Mouse (Mus musculus) heart, embryonic 14.5 days (tissue): ENCODE measurements around the gene Tspan15. TPM values are rescaled to one million over a fixed set of nuclear protein-coding genes. Genes with fewer than 3 reads are reported as not detected.

Experiments
- ATAC-seq: fragments of 200-750 bp; cut with Nextera tagmentation; 2 replicates; pipeline ENCODE4 v1.8.0; 2017; ENCODE audit warnings: low read depth, moderate TSS enrichment; ENCODE audit not compliant: insufficient number of reproducible peaks, insufficient read depth, low FRiP score
- H3K27ac ChIP-seq, 2 experiments: fragments of 200-500 bp in 1 of 2; fragments of 300-500 bp in 1 of 2; sonication (generic) in 1 of 2; replicated peaks in 1 of 2; 2 replicates each; pipeline ENCODE4 v1.5.1; 2012 to 2014; ENCODE audit warnings: low read depth in 2 of 2, low read length in 2 of 2, control low read depth in 1 of 2, mild to moderate bottlenecking in 1 of 2, mixed read lengths in 1 of 2; ENCODE audit not compliant: control insufficient read depth in 1 of 2, insufficient read depth in 1 of 2
- H3K27me3 ChIP-seq: fragments of 300-500 bp; sonication (generic); 2 replicates; pipeline ENCODE4 v1.6.1; 2014; ENCODE audit warnings: mild to moderate bottlenecking, low read length, control low read depth; ENCODE audit not compliant: control insufficient read depth, insufficient read depth
- H3K36me3 ChIP-seq: fragments of 300-500 bp; sonication (generic); 2 replicates; pipeline ENCODE4 v1.6.1; 2014; ENCODE audit warnings: mild to moderate bottlenecking, control low read depth, low read length, mixed read lengths; ENCODE audit not compliant: control insufficient read depth, insufficient read depth
- H3K4me1 ChIP-seq, 2 experiments: fragments of 200-500 bp in 1 of 2; fragments of 300-500 bp in 1 of 2; sonication (generic) in 1 of 2; 2 replicates each; pipeline ENCODE4 v1.6.1; 2012 to 2014; ENCODE audit warnings: low read length in 2 of 2, control low read depth in 1 of 2, mixed read lengths in 1 of 2; ENCODE audit not compliant: control insufficient read depth in 2 of 2, insufficient read depth in 2 of 2
- H3K4me2 ChIP-seq: fragments of 300-500 bp; sonication (generic); 2 replicates; pipeline ENCODE4 v1.6.1; 2014; ENCODE audit warnings: mild to moderate bottlenecking, low read length
- H3K4me3 ChIP-seq, 2 experiments: fragments of 200-500 bp in 1 of 2; fragments of 300-500 bp in 1 of 2; sonication (generic) in 1 of 2; 2 replicates each; pipeline ENCODE4 v1.5.1; 2012 to 2014; ENCODE audit warnings: low read length in 2 of 2, mild to moderate bottlenecking in 2 of 2, control low read depth in 1 of 2, low read depth in 1 of 2, moderate library complexity in 1 of 2; ENCODE audit not compliant: control insufficient read depth in 1 of 2, insufficient read depth in 1 of 2
- H3K9ac ChIP-seq: fragments of 300-500 bp; sonication (generic); 2 replicates; pipeline ENCODE4 v1.6.1; 2014; ENCODE audit warnings: mild to moderate bottlenecking, low read length
- H3K9me3 ChIP-seq: fragments of 300-500 bp; sonication (generic); 2 replicates; pipeline ENCODE4 v1.6.1; 2016; ENCODE audit warnings: low read length, control low read depth; ENCODE audit not compliant: control insufficient read depth
- WGBS: fragments of 180-500 bp; shearing (Covaris S2); extraction: QIAGEN DNeasy Blood & Tissue Kit; methylation state at CpG from one replicate; pipeline ENCODE4 v1.1.7; 2014; 5-methylcytosine and 5-hydroxymethylcytosine counted together
- polyA plus RNA-seq: library from polyadenylated mRNA; unstranded; fragments of >200 nt; fragmentation: Nextera tagmentation; extraction: Ambion mirVana; gene quantifications from 2 replicates; pipeline ENCODE4 v1.2.1, GENCODE M21; 2014

Tspan15 gene
- polyA plus RNA-seq, 1 experiment from 2014 or later: 5.1 TPM

DNA sequence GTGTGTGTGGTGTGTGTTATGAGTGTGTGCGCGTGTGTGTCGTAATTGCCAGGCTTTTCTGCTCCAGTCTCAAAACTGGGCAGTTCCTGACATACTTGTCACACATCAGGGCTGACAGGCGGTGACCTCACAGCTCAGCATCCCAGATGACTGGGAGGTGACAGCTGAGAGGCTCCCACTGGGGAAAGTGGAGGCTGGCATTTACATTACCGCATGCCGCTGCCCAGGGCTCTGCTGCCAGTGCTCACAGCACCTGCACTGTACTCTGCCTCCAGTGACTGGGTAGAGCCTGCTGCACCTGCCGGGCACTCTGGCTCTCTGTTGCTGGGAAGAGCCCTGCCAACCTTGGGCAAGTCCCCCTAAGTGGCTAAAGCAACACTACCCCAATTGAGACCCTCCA, 40.2 kb downstream of the Tspan15 start:
- H3K4me3 ChIP-seq: no peak overlapping the region
- H3K27me3 ChIP-seq: peaks cover 3% of the 10 kb centered on the region; the same call in 1 of the 2 replicates
- H3K9ac ChIP-seq: no peak overlapping the region
- no peaks in the 10 kb centered on the region for H3K9me3 ChIP-seq
- ATAC-seq: no peak
- no peaks in the 10 kb centered on the region for H3K36me3 ChIP-seq
- no peak overlapping the region for H3K27ac ChIP-seq
- WGBS: 83% methylated on average over 7 of the region's 7 CpGs
- no peak overlapping the region for H3K4me2 ChIP-seq
- peaks cover 4 to 5% of the 10 kb centered on the region in 2 experiments; a peak in 3 of 4 replicates for H3K4me1 ChIP-seq

DNA sequence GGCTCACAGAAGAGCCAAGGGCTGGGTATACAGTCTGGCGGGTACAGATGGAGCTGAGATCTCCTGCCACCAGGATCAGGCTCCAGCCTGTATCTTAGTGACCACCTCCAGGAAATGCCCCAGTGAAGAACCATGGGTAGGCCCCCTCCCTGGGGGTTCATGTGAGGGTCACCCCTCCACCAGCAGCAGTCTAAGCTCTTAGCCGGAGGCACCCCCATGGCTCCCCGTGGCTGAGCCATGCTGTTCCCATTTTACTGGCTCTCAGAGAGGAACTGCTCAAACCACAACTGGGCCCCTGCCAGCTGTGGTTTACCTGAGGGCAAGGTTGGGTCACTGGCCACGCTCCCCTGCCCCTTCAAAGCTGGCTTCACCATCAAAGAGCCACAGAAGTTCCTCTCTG, 41.1 kb downstream of the Tspan15 start:
- no peak overlapping the region for H3K4me3 ChIP-seq
- no peak overlapping the region for H3K27ac ChIP-seq
- H3K27me3 ChIP-seq: peaks cover 3% of the 10 kb centered on the region; the same call in 1 of the 2 replicates
- ATAC-seq: no peak
- H3K9ac ChIP-seq: no peak overlapping the region
- no peaks in the 10 kb centered on the region for H3K4me1 ChIP-seq
- no peaks in the 10 kb centered on the region for H3K9me3 ChIP-seq
- H3K4me2 ChIP-seq: no peak overlapping the region
- H3K36me3 ChIP-seq: no peaks in the 10 kb centered on the region
- 87% methylated on average over 4 of the region's 4 CpGs for WGBS

DNA sequence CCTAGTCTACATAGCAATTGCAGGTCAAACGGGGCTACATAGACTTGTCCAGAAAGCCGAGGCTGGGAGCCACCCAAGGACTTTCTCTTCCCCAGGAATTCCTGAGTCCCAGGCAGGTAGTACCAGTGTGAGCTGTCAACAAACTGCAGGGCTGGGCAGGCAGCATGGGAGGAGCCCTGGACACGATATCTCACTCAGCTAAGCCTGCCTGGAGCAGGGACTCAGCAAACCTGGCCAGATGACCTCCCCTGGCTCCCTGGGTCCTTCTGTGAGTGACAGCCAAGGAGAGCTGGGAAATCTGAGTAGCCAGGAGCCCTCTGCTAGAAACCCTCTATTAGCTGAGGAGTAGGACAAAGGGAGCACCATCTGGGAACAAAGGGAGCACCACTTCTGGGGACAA, 41.7 kb downstream of the Tspan15 start:
- no peak for ATAC-seq
- Histone ChIP-seq H3K36me3 (no peaks in the 10 kb centered on the region), H3K4me3 (no peak overlapping the region), H3K27ac (no peak overlapping the region), H3K27me3 (peaks cover 3% of the 10 kb centered on the region; the same call in 1 of the 2 replicates), H3K9ac (no peak overlapping the region), H3K9me3 (no peaks in the 10 kb centered on the region), H3K4me2 (no peak overlapping the region), H3K4me1 (no peaks in the 10 kb centered on the region)
- WGBS: 40% methylated on average over 3 of the region's 3 CpGs

DNA sequence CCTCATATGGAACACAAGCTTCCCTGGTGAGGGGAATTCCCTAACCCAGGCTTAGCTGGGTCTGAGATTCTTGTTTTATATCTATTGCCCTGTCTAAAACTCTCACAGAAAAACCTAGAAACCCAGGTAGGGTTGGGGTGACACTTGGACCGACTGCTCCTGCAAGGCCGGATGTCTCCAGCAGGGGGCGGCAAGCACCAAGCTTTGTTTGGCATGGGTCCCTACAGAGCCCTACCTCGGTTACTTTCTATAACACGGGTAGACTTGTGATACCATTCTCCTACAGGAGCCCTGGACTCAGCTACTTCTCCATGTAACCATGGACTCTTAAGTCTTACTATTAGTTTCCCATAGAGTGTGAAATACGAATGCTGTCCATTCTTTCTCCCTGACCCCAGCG, 44.2 kb downstream of the Tspan15 start:
- Histone ChIP-seq H3K4me3 (no peak overlapping the region), H3K9ac (no peak overlapping the region), H3K4me2 (no peak overlapping the region), H3K4me1 (no peaks in the 10 kb centered on the region), H3K27ac (no peak overlapping the region), H3K9me3 (no peaks in the 10 kb centered on the region), H3K36me3 (no peaks in the 10 kb centered on the region), H3K27me3 (peaks cover 6% of the 10 kb centered on the region)
- ATAC-seq: no peak
- WGBS: 19% methylated on average over 7 of the region's 7 CpGs

DNA sequence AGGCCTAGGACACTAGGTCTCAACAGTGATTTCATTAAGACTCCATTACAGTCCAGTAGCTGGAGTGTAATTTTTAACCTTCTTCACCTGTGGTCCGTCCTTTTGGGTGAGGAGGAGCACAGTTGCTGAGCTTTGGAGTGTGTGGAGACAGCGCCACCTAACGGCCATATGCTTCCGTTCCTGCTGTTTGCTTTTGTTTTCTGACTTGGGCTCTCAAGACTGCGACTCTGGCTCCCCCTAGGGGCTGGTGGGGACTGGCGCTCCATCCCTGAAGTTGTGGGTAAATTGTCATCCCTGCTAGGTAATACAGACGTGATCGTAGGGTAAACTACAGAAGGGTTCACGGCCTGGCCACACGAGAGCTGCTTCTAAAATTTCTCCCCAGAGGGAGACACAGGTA, 48.0 kb downstream of the Tspan15 start:
- H3K9ac ChIP-seq: no peak overlapping the region
- peaks cover 6% of the 10 kb centered on the region for H3K27me3 ChIP-seq
- no peaks in the 10 kb centered on the region for H3K4me1 ChIP-seq
- no peak overlapping the region for H3K4me3 ChIP-seq
- H3K9me3 ChIP-seq: no peaks in the 10 kb centered on the region
- no peak overlapping the region for H3K27ac ChIP-seq
- no peaks in the 10 kb centered on the region for H3K36me3 ChIP-seq
- 3% methylated on average over 10 of the region's 10 CpGs for WGBS
- ATAC-seq: no peak
- H3K4me2 ChIP-seq: no peak overlapping the region

DNA sequence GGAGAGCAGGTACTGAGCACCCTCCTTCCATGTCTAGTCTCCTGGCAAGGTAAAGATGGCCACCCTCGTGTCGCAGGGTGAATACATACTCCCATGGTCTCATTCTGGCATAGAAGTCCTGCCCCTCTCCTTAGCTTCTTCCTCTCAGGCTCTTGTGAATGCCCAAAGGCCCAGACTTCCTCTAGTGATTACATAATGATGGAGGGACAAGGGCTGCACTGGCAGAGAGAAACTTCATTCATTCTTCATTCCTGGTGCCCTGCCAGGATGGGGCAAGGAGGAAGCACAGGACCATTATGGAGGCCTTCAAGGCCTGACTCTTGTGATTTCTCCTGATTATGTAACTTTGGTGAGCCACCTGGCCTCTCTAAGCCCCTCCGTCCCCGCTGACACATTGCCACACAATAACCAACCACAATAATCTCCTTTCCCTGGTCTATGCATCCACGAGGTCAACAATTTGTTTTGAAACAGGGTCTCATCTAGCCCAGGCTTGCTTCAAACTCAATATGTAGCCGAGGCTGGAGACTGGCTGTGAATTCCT, 48.5 kb downstream of the Tspan15 start:
- no peak overlapping the region for H3K4me2 ChIP-seq
- H3K4me1 ChIP-seq: no peaks in the 10 kb centered on the region
- H3K9ac ChIP-seq: no peak overlapping the region
- WGBS: 67% methylated on average over 6 of the region's 6 CpGs
- H3K9me3 ChIP-seq: no peaks in the 10 kb centered on the region
- no peak for ATAC-seq
- peaks cover 6% of the 10 kb centered on the region for H3K27me3 ChIP-seq
- no peak overlapping the region for H3K27ac ChIP-seq
- no peaks in the 10 kb centered on the region for H3K36me3 ChIP-seq
- no peak overlapping the region for H3K4me3 ChIP-seq

DNA sequence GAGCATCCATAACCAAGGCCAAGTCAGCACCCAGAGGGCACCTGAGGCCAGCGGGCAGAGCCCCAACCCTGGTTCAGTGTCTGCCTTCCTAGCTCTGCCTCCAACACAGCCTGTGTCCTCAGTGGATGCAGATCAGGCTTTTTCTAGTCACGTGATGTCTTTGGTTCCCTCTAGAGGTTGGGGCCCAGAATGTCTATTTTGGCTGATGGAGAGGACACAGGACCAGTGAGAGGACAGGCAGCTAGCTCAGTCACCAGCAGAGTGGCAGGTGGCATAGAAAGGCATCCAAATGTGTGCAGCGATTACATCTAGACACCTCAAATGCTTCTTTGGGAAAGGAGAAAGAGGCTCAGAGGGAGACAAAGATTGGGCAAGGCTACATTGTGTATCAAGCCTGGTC, 49.4 kb downstream of the Tspan15 start:
- H3K36me3 ChIP-seq: no peaks in the 10 kb centered on the region
- WGBS: 51% methylated on average over 3 of the region's 3 CpGs
- no peaks in the 10 kb centered on the region for H3K9me3 ChIP-seq
- H3K9ac ChIP-seq: no peak overlapping the region
- no peak overlapping the region for H3K4me3 ChIP-seq
- H3K27ac ChIP-seq: no peak overlapping the region
- H3K4me1 ChIP-seq: no peaks in the 10 kb centered on the region
- ATAC-seq: no peak
- H3K27me3 ChIP-seq: peaks cover 6% of the 10 kb centered on the region
- no peak overlapping the region for H3K4me2 ChIP-seq

DNA sequence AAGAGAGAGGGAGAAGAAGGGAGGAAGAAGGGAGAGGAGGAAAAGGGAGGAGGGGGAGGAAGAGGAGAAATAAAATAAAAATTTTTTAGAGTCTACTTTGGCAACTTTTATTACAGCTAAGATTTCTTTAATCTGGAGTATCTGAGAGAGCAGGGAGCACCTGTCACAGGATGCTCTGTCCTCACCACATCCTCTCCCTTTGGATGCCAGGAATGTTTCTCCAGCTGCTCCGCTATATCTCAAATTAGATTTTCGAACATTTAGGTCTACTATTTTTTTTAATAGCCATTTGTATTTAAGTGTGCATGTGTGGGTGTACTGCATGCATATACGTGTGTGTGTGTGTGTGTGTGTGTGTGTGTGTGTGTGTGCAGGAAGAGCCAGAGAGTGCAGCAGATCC, 51.1 kb downstream of the Tspan15 start:
- Histone ChIP-seq H3K4me3 (no peak overlapping the region), H3K27me3 (peaks cover 3% of the 10 kb centered on the region; the same call in 1 of the 2 replicates), H3K9ac (no peak overlapping the region), H3K4me2 (no peak overlapping the region), H3K27ac (no peak overlapping the region), H3K36me3 (no peaks in the 10 kb centered on the region), H3K4me1 (no peaks in the 10 kb centered on the region), H3K9me3 (no peaks in the 10 kb centered on the region)
- no peak for ATAC-seq
- 82% methylated on average over 3 of the region's 3 CpGs for WGBS
